Mouse (Mus musculus): Measurements from ENCODE around the gene Dop1b.
"Not testable (repeated sequence)": the region's sequence is repeated elsewhere in the genome, so short reads cannot be mapped to it uniquely, and the experiment has no call there.

The Dop1b gene

GRCm38 (mm10) chr16:93826054-93826453, 114.3 kb downstream of the Dop1b start:
- no peak for DNase-seq (ENCODE audit: extremely low spot score, low spot score)

GRCm38 (mm10) chr16:93826478-93826877, 114.8 kb downstream of the Dop1b start:
- DNase-seq (ENCODE audit: extremely low spot score, low spot score): not testable (repeated sequence)

GRCm38 (mm10) chr16:93826909-93827308, 115.2 kb downstream of the Dop1b start:
- DNase-seq (ENCODE audit: extremely low spot score, low spot score): no peak

GRCm38 (mm10) chr16:93829526-93829925, 117.8 kb downstream of the Dop1b start:
- DNase-seq (ENCODE audit: extremely low spot score, low spot score): no peak

GRCm38 (mm10) chr16:93830071-93830470, 118.4 kb downstream of the Dop1b start:
- DNase-seq (ENCODE audit: extremely low spot score, low spot score): peak; percentile 16

GRCm38 (mm10) chr16:93830916-93831315, 119.2 kb downstream of the Dop1b start:
- DNase-seq (ENCODE audit: extremely low spot score, low spot score): peak; percentile 46

- DNase-seq (ENCODE audit: extremely low spot score, low spot score): peak; percentile 100
Observed at GRCm38 (mm10) chr16:93831627-93832395, 120.1 kb downstream of the Dop1b start, which contains the start of gene Morc3. TSS of gene Morc3 (plus strand) at chr16:93832121.

- peak; percentile 60 for DNase-seq (ENCODE audit: extremely low spot score, low spot score)
Observed at GRCm38 (mm10) chr16:93832451-93833276, 121.0 kb downstream of the Dop1b start.

GRCm38 (mm10) chr16:93833551-93833950, 121.8 kb downstream of the Dop1b start:
- no peak for DNase-seq (ENCODE audit: extremely low spot score, low spot score)

GRCm38 (mm10) chr16:93834076-93834475, 122.4 kb downstream of the Dop1b start:
- DNase-seq (ENCODE audit: extremely low spot score, low spot score): no peak

GRCm38 (mm10) chr16:93839049-93839448, 127.3 kb downstream of the Dop1b start:
- DNase-seq (ENCODE audit: extremely low spot score, low spot score): no peak

- no peak for DNase-seq (ENCODE audit: extremely low spot score, low spot score)
Observed at GRCm38 (mm10) chr16:93850527-93850926, 138.8 kb downstream of the Dop1b start.

GRCm38 (mm10) chr16:93859967-93860366, 148.3 kb downstream of the Dop1b start:
- no peak for DNase-seq (ENCODE audit: extremely low spot score, low spot score)

All from neural tube, embryonic 10.5 days (tissue).